Mouse (Mus musculus) forebrain, embryonic 16.5 days (tissue): ENCODE data around the gene Prpf8. TPM values are rescaled to one million over a fixed set of nuclear protein-coding genes. Genes with fewer than 3 reads are reported as not detected.
A peak's percentile ranks its signal among the peaks of the same experiment; 100 is the strongest.

ENCODE experiments used
- ATAC-seq: fragments of 200-750 bp; cut with Nextera tagmentation; 2 replicates; pipeline ENCODE4 v1.8.0; 2017; ENCODE audit warnings: mild to moderate bottlenecking, moderate library complexity
- H3K27ac ChIP-seq: fragments of 300-500 bp; sonication (generic); 2 replicates; pipeline ENCODE4 v1.5.1; 2014; ENCODE audit warnings: low read length, control low read depth
- H3K27me3 ChIP-seq: fragments of 300-500 bp; sonication (generic); replicated peaks from 2 replicates; pipeline ENCODE4 v1.6.1; 2014; ENCODE audit warnings: low read length; ENCODE audit not compliant: control insufficient read depth, insufficient read depth
- H3K36me3 ChIP-seq: fragments of 300-500 bp; sonication (generic); 2 replicates; pipeline ENCODE4 v1.6.1; 2014; ENCODE audit not compliant: control insufficient read depth, insufficient read depth
- H3K4me1 ChIP-seq: fragments of 300-500 bp; sonication (generic); replicated peaks from 2 replicates; pipeline ENCODE4 v1.6.1; 2014; ENCODE audit warnings: low read length; ENCODE audit not compliant: control insufficient read depth, insufficient read depth
- H3K4me2 ChIP-seq: fragments of 300-500 bp; sonication (generic); 2 replicates; pipeline ENCODE4 v1.6.1; 2014; ENCODE audit warnings: mild to moderate bottlenecking, low read length, control low read depth
- H3K4me3 ChIP-seq: fragments of 300-500 bp; sonication (generic); replicated peaks from 2 replicates; pipeline ENCODE4 v1.5.1; 2014; ENCODE audit warnings: mild to moderate bottlenecking, low read length, control low read depth
- H3K9ac ChIP-seq: fragments of 300-500 bp; sonication (generic); replicated peaks from 2 replicates; pipeline ENCODE4 v1.6.1; 2014; ENCODE audit warnings: low read depth, low read length, control low read depth
- H3K9me3 ChIP-seq: fragments of 300-500 bp; sonication (generic); 2 replicates; pipeline ENCODE4 v1.6.1; 2016; ENCODE audit warnings: low read length; ENCODE audit not compliant: control insufficient read depth
- WGBS: fragments of 180-500 bp; shearing (Covaris S2); extraction: QIAGEN DNeasy Blood & Tissue Kit; methylation state at CpG from one replicate; pipeline ENCODE4 v1.1.7; 2014; 5-methylcytosine and 5-hydroxymethylcytosine counted together
- microRNA counts: library from miRNA; unstranded; fragments of <30 nt; microRNA quantifications from one replicate; lab custom pipeline; 2016
- microRNA-seq: library from miRNA; unstranded; fragments of <30 nt; microRNA quantifications from one replicate; pipeline ENCODE4, GENCODE M21; 2017
- polyA plus RNA-seq: library from polyadenylated mRNA; unstranded; fragments of >200 nt; fragmentation: Nextera tagmentation; extraction: Ambion mirVana; gene quantifications from 2 replicates; pipeline ENCODE4 v1.2.1, GENCODE M21; 2015

Gene Prpf8
- polyA plus RNA-seq, 1 experiment from 2014 or later: 54.8 TPM

DNA sequence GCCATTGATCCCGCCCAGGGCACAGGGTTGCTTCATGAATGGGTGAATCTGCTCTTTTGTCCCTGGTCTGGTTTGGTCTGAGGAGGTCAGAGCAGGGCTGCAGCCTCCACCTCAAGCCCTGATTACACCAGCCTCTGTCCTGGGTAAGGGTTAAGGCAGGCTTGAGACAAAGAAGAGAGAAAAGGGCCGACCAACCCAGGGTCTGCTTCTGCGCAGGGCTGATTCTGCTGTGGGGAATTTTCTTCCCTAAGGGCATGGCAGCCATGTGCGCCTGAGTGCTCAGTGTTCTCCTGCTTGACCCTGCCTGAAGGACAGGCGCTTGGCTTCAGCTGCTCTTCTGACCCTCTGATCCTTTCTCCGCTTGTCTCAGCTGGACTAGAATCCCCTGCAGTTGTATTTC lies 70.5 kb downstream of the Prpf8 start:
- Histone ChIP-seq H3K9ac (no peak overlapping the region), H3K4me1 (peaks cover 2% of the 10 kb centered on the region), H3K9me3 (no peaks in the 10 kb centered on the region), H3K27me3 (no peaks in the 10 kb centered on the region), H3K4me2 (no peak overlapping the region), H3K27ac (no peak overlapping the region), H3K4me3 (no peak overlapping the region), H3K36me3 (no peaks in the 10 kb centered on the region)
- WGBS: 87% methylated on average over 6 of the region's 6 CpGs
- no peak for ATAC-seq

DNA sequence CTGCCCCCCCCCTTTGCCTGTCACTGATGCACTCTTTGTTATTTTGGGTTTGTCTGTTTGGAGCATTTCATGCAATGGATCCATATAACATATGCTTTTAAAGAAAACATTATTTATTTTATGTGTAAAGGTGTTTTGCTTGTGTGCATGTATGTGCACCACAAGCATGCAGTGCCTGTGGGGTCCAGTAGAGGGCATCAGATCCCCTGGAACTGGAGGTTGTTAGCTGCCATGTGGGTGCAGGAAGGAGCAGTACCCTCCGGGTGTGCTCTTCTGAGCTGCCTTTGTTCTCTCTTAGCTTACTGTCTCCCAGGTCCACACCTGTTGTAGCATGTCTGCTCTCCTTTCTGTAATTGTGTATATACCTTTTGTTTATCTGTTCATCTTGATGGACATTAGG lies 71.5 kb downstream of the Prpf8 start:
- H3K27me3 ChIP-seq: no peaks in the 10 kb centered on the region
- no peaks in the 10 kb centered on the region for H3K9me3 ChIP-seq
- H3K9ac ChIP-seq: no peak overlapping the region
- no peak overlapping the region for H3K4me2 ChIP-seq
- H3K36me3 ChIP-seq: peaks cover 3% of the 10 kb centered on the region; the same call in 1 of the 2 replicates
- H3K4me3 ChIP-seq: no peak overlapping the region
- no peaks in the 10 kb centered on the region for H3K4me1 ChIP-seq
- ATAC-seq: no peak
- no peak overlapping the region for H3K27ac ChIP-seq
- 100% methylated on average over 1 of the region's 1 CpGs for WGBS

MicroRNAs encoded within 50 kb of the gene (microRNA counts, 519-probe panel; counts per million panel counts)
- 3,746 counts per million, percentile 91 among the panel's probes with 10 or more counts for microRNA mmu-miR-22 (lab: Ali Mortazavi, UCI)

Small RNAs within 50 kb of the gene (microRNA-seq; reads per million reads assigned to microRNA genes)
- gene Mir22 (3,473 reads per million, percentile 88 among the genes with 10 or more reads in this experiment), gene Mir3971 (not detected)

Other genes starting within 250 kb of the Prpf8 start
- gene Rpa1, start 138.5 kb upstream of the Prpf8 start, polyA plus RNA-seq: 67.1 and 71.5 TPM in 2 replicates
- gene Smyd4, start 138.4 kb upstream of the Prpf8 start, polyA plus RNA-seq: 15.0 and 19.0 TPM in 2 replicates
- 24.3 and 44.3 TPM in 2 replicates for gene Serpinf1, start 64.1 kb upstream of the Prpf8 start, polyA plus RNA-seq
- gene Serpinf2, start 47.2 kb upstream of the Prpf8 start, polyA plus RNA-seq: not detected in 2 replicates
- gene Wdr81, start 32.1 kb upstream of the Prpf8 start, polyA plus RNA-seq: 9.2 and 10.0 TPM in 2 replicates
- gene Tlcd2, start 25.1 kb upstream of the Prpf8 start, polyA plus RNA-seq: 1.4 and 1.6 TPM in 2 replicates
- gene Rilp, start 23.3 kb downstream of the Prpf8 start, polyA plus RNA-seq: 1.2 and 1.3 TPM in 2 replicates
- 3.6 and 4.2 TPM in 2 replicates for gene Scarf1, start 26.7 kb downstream of the Prpf8 start, polyA plus RNA-seq
- 12.5 and 16.4 TPM in 2 replicates for gene Slc43a2, start 44.9 kb downstream of the Prpf8 start, polyA plus RNA-seq
- gene Pitpna, start 101.3 kb downstream of the Prpf8 start, polyA plus RNA-seq: 86.1 and 90.2 TPM in 2 replicates
- gene Inpp5k, start 144.2 kb downstream of the Prpf8 start, polyA plus RNA-seq: 54.4 and 59.3 TPM in 2 replicates
- 11.3 and 11.9 TPM in 2 replicates for gene Myo1c, start 163.7 kb downstream of the Prpf8 start, polyA plus RNA-seq
- gene Crk, start 192.4 kb downstream of the Prpf8 start, polyA plus RNA-seq: 130 and 142 TPM in 2 replicates
- gene Ywhae, start 246.1 kb downstream of the Prpf8 start, polyA plus RNA-seq: 1,407 and 1,506 TPM in 2 replicates